Mouse (Mus musculus) neural tube, embryonic 12.5 days (tissue): ENCODE data around the gene Mmp17. TPM values are rescaled to one million over a fixed set of nuclear protein-coding genes. Genes with fewer than 3 reads are reported as not detected.

Source experiments
- polyA plus RNA-seq: library from polyadenylated mRNA; unstranded; fragments of >200 nt; fragmentation: Nextera tagmentation; extraction: Ambion mirVana; gene quantifications from 2 replicates; pipeline ENCODE4 v1.2.1, GENCODE M21; 2016

Gene Mmp17
- polyA plus RNA-seq, 1 experiment from 2014 or later = 6.7 TPM

Other genes with a start within 250 kb of the Mmp17 start
- 70.3 and 70.8 TPM in 2 replicates for gene Sfswap, start 82.9 kb upstream of the Mmp17 start, polyA plus RNA-seq
- 5.7 and 7.5 TPM in 2 replicates for gene Zfp11, start 85.9 kb downstream of the Mmp17 start, polyA plus RNA-seq
- not detected in 2 replicates for gene Sept14, start 124.3 kb downstream of the Mmp17 start, polyA plus RNA-seq
- gene Mrps17, start 131.3 kb downstream of the Mmp17 start, polyA plus RNA-seq = 153 and 156 TPM in 2 replicates
- 73.0 and 77.7 TPM in 2 replicates for gene Nipsnap2, start 140.9 kb downstream of the Mmp17 start, polyA plus RNA-seq
- 32.4 and 35.3 TPM in 2 replicates for gene Psph, start 203.3 kb downstream of the Mmp17 start, polyA plus RNA-seq